Mouse (Mus musculus) heart, adult 18-20 months (tissue): ENCODE data around the gene Srsf10. TPM values are rescaled to one million over a fixed set of nuclear protein-coding genes. Genes with fewer than 3 reads are reported as not detected.

Experiments used
- DNase-seq, 2 experiments: peaks; one replicate each; pipeline ENCODE4 v3.0.0; 2021 to 2022; ENCODE audit warnings: mixed read lengths in 1 of 2
- long read RNA-seq, 2 experiments: library from polyadenylated mRNA; stranded (forward); transcript quantifications; one replicate each; pipeline ENCODE4 v2.0.0; 2021
- total RNA-seq, 2 experiments: library from RNA; stranded (reverse); gene quantifications; 2 replicates each; pipeline ENCODE4 v1.2.3; 2021

Gene Srsf10
- total RNA-seq, result 10 to 100 TPM; 40.6 to 50.5 TPM
- long read RNA-seq, experiment 1, transcript Srsf10-203 (6 exons, 2,225 nt), result minor isoform, 9 of 47 reads
- long read RNA-seq, experiment 1, transcript Srsf10-202 (6 exons, 3,055 nt), result minor isoform, 7 of 47 reads
- long read RNA-seq, experiment 1, transcript Srsf10-205 (6 exons, 3,754 nt), result major isoform, 15 of 47 reads
- long read RNA-seq, experiment 1, transcript Srsf10-204 (6 exons, 3,058 nt), result minor isoform, 10 of 47 reads
- long read RNA-seq, experiment 1, partial matches to known transcripts, result 2 of 47 reads
- long read RNA-seq, experiment 1, other reads (novel, unspliced or antisense), result 4 of 47 reads
- long read RNA-seq, experiment 2, transcript Srsf10-205 (6 exons, 3,754 nt), result major isoform, 9 of 27 reads
- long read RNA-seq, experiment 2, transcript Srsf10-204 (6 exons, 3,058 nt), result minor isoform, 5 of 27 reads
- long read RNA-seq, experiment 2, partial matches to known transcripts, result 1 of 27 reads
- long read RNA-seq, experiment 2, other reads (novel, unspliced or antisense), result 8 of 27 reads

- DNase-seq, result peak; percentile 94 to 97
Measured at GRCm38 (mm10) chr4:135855536-135856222, at the start of gene Srsf10. TSS of gene Srsf10 (plus strand) at chr4:135855747.

- DNase-seq, result no peak
Measured at GRCm38 (mm10) chr4:135814896-135815295, 40.7 kb upstream of the Srsf10 start.

- DNase-seq, result peak in 1 of 2 experiments; percentile 74
Measured at GRCm38 (mm10) chr4:135816905-135817622, 38.5 kb upstream of the Srsf10 start.

- no peak for DNase-seq
Measured at GRCm38 (mm10) chr4:135818366-135818765, 37.2 kb upstream of the Srsf10 start.

GRCm38 (mm10) chr4:135819826-135820526 is 35.6 kb upstream of the Srsf10 start:
- peak; percentile 66 for DNase-seq

GRCm38 (mm10) chr4:135821772-135822171 is 33.8 kb upstream of the Srsf10 start:
- DNase-seq, result no peak

- no peak for DNase-seq
Measured at GRCm38 (mm10) chr4:135823298-135823697, 32.2 kb upstream of the Srsf10 start.

- DNase-seq, result no peak
Measured at GRCm38 (mm10) chr4:135824254-135824653, 31.3 kb upstream of the Srsf10 start.

GRCm38 (mm10) chr4:135828491-135828890 is 27.1 kb upstream of the Srsf10 start:
- DNase-seq, result peak; percentile 84 to 87

- DNase-seq, result peak; percentile 55 to 77
Measured at GRCm38 (mm10) chr4:135832070-135832469, 23.5 kb upstream of the Srsf10 start.

GRCm38 (mm10) chr4:135833301-135834123 is 22.0 kb upstream of the Srsf10 start:
- no peak for DNase-seq

GRCm38 (mm10) chr4:135834124-135834717 is 21.3 kb upstream of the Srsf10 start:
- no peak for DNase-seq

GRCm38 (mm10) chr4:135838925-135839292 is 16.6 kb upstream of the Srsf10 start:
- peak; percentile 51 to 56 for DNase-seq

GRCm38 (mm10) chr4:135839293-135840011 is 16.1 kb upstream of the Srsf10 start:
- peak; percentile 58 to 59 for DNase-seq

GRCm38 (mm10) chr4:135844400-135844799 is 11.1 kb upstream of the Srsf10 start:
- DNase-seq, result no peak

GRCm38 (mm10) chr4:135847581-135847980 is 8.0 kb upstream of the Srsf10 start:
- DNase-seq, result peak in 1 of 2 experiments; percentile 49

- no peak for DNase-seq
Measured at GRCm38 (mm10) chr4:135850411-135851095, 5.0 kb upstream of the Srsf10 start.

GRCm38 (mm10) chr4:135851942-135852341 is 3.6 kb upstream of the Srsf10 start:
- DNase-seq, result no peak

- no peak for DNase-seq
Measured at GRCm38 (mm10) chr4:135853987-135854546, 1.5 kb upstream of the Srsf10 start.
